Mouse (Mus musculus) heart, adult 11 months (tissue): ENCODE measurements around the gene Rnf126.
A peak's percentile ranks its signal among the peaks of the same experiment; 100 is the strongest.

ENCODE experiments used
- DNase-seq: peaks from one replicate; pipeline ENCODE4 v3.0.0; 2022

The Rnf126 gene

GRCm38 (mm10) chr10:79792339-79793040 lies 25.7 kb upstream of the Rnf126 start:
- DNase-seq, result peak; percentile 92

GRCm38 (mm10) chr10:79790861-79791260 lies 24.1 kb upstream of the Rnf126 start, which contains the start of gene Prss57:
Gene Prss57 (minus strand): TSS chr10:79790961.
- peak; percentile 83 for DNase-seq

GRCm38 (mm10) chr10:79789581-79789980 lies 22.8 kb upstream of the Rnf126 start:
- peak; percentile 91 for DNase-seq

GRCm38 (mm10) chr10:79788386-79789158 lies 21.8 kb upstream of the Rnf126 start:
- peak; percentile 92 for DNase-seq

- DNase-seq, result peak; percentile 86
These were observed 17.4 kb upstream of the Rnf126 start for GRCm38 (mm10) chr10:79783920-79784800.

GRCm38 (mm10) chr10:79783050-79783449 lies 16.3 kb upstream of the Rnf126 start:
- DNase-seq, result no peak

GRCm38 (mm10) chr10:79781956-79782355 lies 15.2 kb upstream of the Rnf126 start:
- no peak for DNase-seq

GRCm38 (mm10) chr10:79781139-79781538 lies 14.4 kb upstream of the Rnf126 start:
- no peak for DNase-seq

- no peak for DNase-seq
These were observed 13.9 kb upstream of the Rnf126 start for GRCm38 (mm10) chr10:79780664-79781015.

- DNase-seq, result peak; percentile 99
These were observed 13.3 kb upstream of the Rnf126 start for GRCm38 (mm10) chr10:79779784-79780663.

GRCm38 (mm10) chr10:79779193-79779592 lies 12.4 kb upstream of the Rnf126 start:
- no peak for DNase-seq

- peak; percentile 96 for DNase-seq
These were observed 11.3 kb upstream of the Rnf126 start for GRCm38 (mm10) chr10:79778006-79778405.

GRCm38 (mm10) chr10:79777103-79777531 lies 10.4 kb upstream of the Rnf126 start, which contains the start of gene Fstl3:
Gene Fstl3 (plus strand): TSS chr10:79777272.
- peak; percentile 96 for DNase-seq

GRCm38 (mm10) chr10:79774486-79775279 lies 7.9 kb upstream of the Rnf126 start:
- DNase-seq, result no peak

GRCm38 (mm10) chr10:79773208-79773607 lies 6.5 kb upstream of the Rnf126 start:
- no peak for DNase-seq

GRCm38 (mm10) chr10:79772320-79772719 lies 5.6 kb upstream of the Rnf126 start:
- DNase-seq, result no peak

- DNase-seq, result no peak
These were observed 2.6 kb upstream of the Rnf126 start for GRCm38 (mm10) chr10:79769329-79769728.

GRCm38 (mm10) chr10:79768400-79768799 lies 1.6 kb upstream of the Rnf126 start:
- peak; percentile 97 for DNase-seq

GRCm38 (mm10) chr10:79767372-79768244 lies 856 bp upstream of the Rnf126 start:
- peak; percentile 99 for DNase-seq

GRCm38 (mm10) chr10:79766001-79766507 lies 698 bp downstream of the Rnf126 start:
- DNase-seq, result peak; percentile 96
